Mouse (Mus musculus) lung, adult 2 months (tissue): ENCODE measurements at regions not wholly inside any gene's neighbourhood (a gene's known extent, or its start where the extent isn't known, plus 50 kb on each side); places are given as distances from the start of the nearest gene placed in this dataset.

Experiments used
- CTCF ChIP-seq: fragments of 200-500 bp; IDR thresholded peaks from 2 replicates; pipeline ENCODE4 v1.5.1; 2011; ENCODE audit warnings: mild to moderate bottlenecking, low read length, control low read depth; ENCODE audit not compliant: insufficient read depth
- POLR2A ChIP-seq: fragments of 200-500 bp; IDR thresholded peaks from 2 replicates; pipeline ENCODE4 v1.6.1; 2011; ENCODE audit warnings: low read depth, mild to moderate bottlenecking, control low read depth, low read length, borderline replicate concordance; ENCODE audit errors: extremely low read depth

GRCm38 (mm10) chr13:46216954-46217838 is 56.3 kb upstream of the Stmnd1 start:
- no peak for TF ChIP-seq CTCF
- TF ChIP-seq POLR2A: no peak
